In the genomic region with DNA sequence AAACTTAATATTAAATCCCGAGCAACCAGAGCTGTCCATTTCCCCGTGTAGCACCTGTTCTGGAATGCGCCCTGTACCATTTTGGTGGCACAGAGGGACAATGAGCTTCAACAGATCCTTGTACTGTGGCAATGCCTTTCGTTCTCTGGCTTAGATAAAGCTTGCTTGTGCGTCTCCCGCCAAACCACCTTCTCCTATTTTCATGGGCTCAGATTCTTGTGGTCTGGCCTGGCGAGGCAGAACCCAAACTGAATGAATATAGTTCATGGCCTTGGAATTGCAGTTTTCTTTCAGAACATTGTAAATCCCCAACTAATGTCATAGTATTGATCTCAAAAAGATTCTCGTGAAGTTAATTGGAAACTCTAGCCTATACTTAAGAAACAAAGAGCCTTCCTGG, we compare ENCODE assay signal across 17 mouse cellular contexts.
"Had no signal": no experiment of that assay in that cellular context is flagged by ENCODE, and none has a peak within 500 bp of the region (broad histone marks: within the 10 kb centered on the region; RNA-seq: fewer than 3 reads in every experiment).

No protein-coding gene starts in this region.

- H3K27me3 ChIP-seq: neural tube, embryonic 12.5 days; neural tube, embryonic 13.5 days; neural tube, embryonic 15.5 days; stomach, embryonic 15.5 days had no signal

- H3K4me1 ChIP-seq: neural tube, embryonic 12.5 days; stomach, embryonic 15.5 days had no signal

- H3K4me2 ChIP-seq: neural tube, embryonic 12.5 days; neural tube, embryonic 13.5 days; neural tube, embryonic 15.5 days; stomach, embryonic 15.5 days had no signal

- H3K9ac ChIP-seq: neural tube, embryonic 12.5 days; neural tube, embryonic 13.5 days; neural tube, embryonic 15.5 days; stomach, embryonic 15.5 days had no signal

- H3K9me3 ChIP-seq: neural tube, embryonic 12.5 days; neural tube, embryonic 13.5 days; neural tube, embryonic 15.5 days; stomach, embryonic 15.5 days had no signal

- DNase-seq: retina, postnatal 1 day; right cerebral cortex, adult 18-20 months; right cerebral cortex, postnatal 14 days; right cerebral cortex, postnatal 25 days; right cerebral cortex, postnatal 4 days; spleen, adult 18-20 months; thymus, adult 18-20 months; thymus, adult 2 months; thymus, postnatal 14 days; thymus, postnatal 25 days; thymus, postnatal 36 days; thymus, postnatal 4 days had no signal

- H3K27ac ChIP-seq: neural tube, embryonic 12.5 days; neural tube, embryonic 13.5 days; neural tube, embryonic 15.5 days; stomach, embryonic 15.5 days; stomach, postnatal 0 days had no signal

- H3K36me3 ChIP-seq: neural tube, embryonic 12.5 days; neural tube, embryonic 13.5 days; neural tube, embryonic 15.5 days; stomach, embryonic 15.5 days had no signal

- H3K4me3 ChIP-seq: neural tube, embryonic 12.5 days; neural tube, embryonic 13.5 days; neural tube, embryonic 15.5 days; stomach, embryonic 15.5 days had no signal
